Mouse (Mus musculus) CH12.LX (cell line): ENCODE data around the gene Itpr1. TPM values are rescaled to one million over a fixed set of nuclear protein-coding genes. Genes with fewer than 3 reads are reported as not detected.

ENCODE experiments used
- DNase-seq: peaks from one replicate; pipeline ENCODE4 v3.0.0-alpha.2; 2013; ENCODE audit errors: extremely low read depth
- H3K27ac ChIP-seq: 2 replicates; pipeline ENCODE4 v1.5.1; 2012; ENCODE audit warnings: low read depth, mild to moderate bottlenecking, control low read depth, moderate library complexity; ENCODE audit not compliant: insufficient read depth
- H3K27me3 ChIP-seq: replicated peaks from 2 replicates; pipeline ENCODE3; 2012; ENCODE audit warnings: inconsistent platforms
- H3K36me3 ChIP-seq, 2 experiments: replicated peaks in 1 of 2; 2 replicates each; pipeline versions ENCODE3 to v1.6.1; 2012; ENCODE audit warnings: inconsistent platforms in 1 of 2, low read length in 1 of 2, mild to moderate bottlenecking in 1 of 2, mixed read lengths in 1 of 2, moderate library complexity in 1 of 2; ENCODE audit not compliant: control insufficient read depth in 1 of 2, insufficient read depth in 1 of 2
- H3K4me1 ChIP-seq, 2 experiments: 2 replicates each; pipeline ENCODE4 v1.6.1; 2012; ENCODE audit warnings: inconsistent platforms in 1 of 2, moderate library complexity in 1 of 2; ENCODE audit not compliant: insufficient read depth in 2 of 2, control insufficient read depth in 1 of 2
- H3K4me2 ChIP-seq: 2 replicates; pipeline ENCODE4 v1.6.1; 2012; ENCODE audit warnings: low read depth, mild to moderate bottlenecking, control low read depth; ENCODE audit not compliant: poor library complexity, insufficient read depth, severe bottlenecking
- H3K4me3 ChIP-seq, 3 experiments: fragments of 150-350 bp in 1 of 3; sonication (generic) in 1 of 3; replicated peaks in 1 of 3; 2 replicates each; pipeline versions ENCODE3 to v1.5.1; 2011 to 2012; ENCODE audit warnings: low read depth in 2 of 3, low read length in 2 of 3, mild to moderate bottlenecking in 2 of 3, moderate library complexity in 2 of 3, control low read depth in 1 of 3, improper control_type of control experiment in 1 of 3, inconsistent platforms in 1 of 3, mixed read lengths in 1 of 3; ENCODE audit not compliant: poor library complexity in 1 of 3
- H3K79me2 ChIP-seq: replicated peaks from 2 replicates; pipeline ENCODE4 v1.6.1; 2012; ENCODE audit warnings: mild to moderate bottlenecking, moderate library complexity; ENCODE audit not compliant: control insufficient read depth, poor library complexity, insufficient read depth, severe bottlenecking; ENCODE audit errors: extremely low read depth
- H3K9ac ChIP-seq: 2 replicates; pipeline ENCODE4 v1.6.1; 2012; ENCODE audit warnings: low read depth, mild to moderate bottlenecking, control low read depth, moderate library complexity; ENCODE audit not compliant: insufficient read depth
- H3K9me3 ChIP-seq: replicated peaks from 2 replicates; pipeline ENCODE3; 2012; ENCODE audit warnings: low read length, inconsistent platforms, mixed read lengths
- BHLHE40 ChIP-seq: IDR thresholded peaks from 2 replicates; pipeline ENCODE4 v1.6.1; 2011; ENCODE audit warnings: mild to moderate bottlenecking, low read depth, low read length, improper control_type of control experiment
- ELF1 ChIP-seq: IDR thresholded peaks from 2 replicates; pipeline ENCODE4 v1.6.1; 2014; ENCODE audit warnings: low read depth, mild to moderate bottlenecking, inconsistent platforms, low read length, improper control_type of control experiment
- EP300 ChIP-seq: IDR thresholded peaks from 2 replicates; pipeline ENCODE4 v1.6.1; 2011; ENCODE audit warnings: low read length, improper control_type of control experiment
- ETS1 ChIP-seq: conservative IDR thresholded peaks from 2 replicates; pipeline ENCODE4 v1.6.1; 2012; ENCODE audit warnings: low read depth, mild to moderate bottlenecking, inconsistent platforms, low read length, improper control_type of control experiment, moderate library complexity
- GABPA ChIP-seq: IDR thresholded peaks from 2 replicates; pipeline ENCODE4 v1.6.1; 2012; ENCODE audit warnings: low read depth, low read length, improper control_type of control experiment, inconsistent platforms; ENCODE audit not compliant: insufficient replicate concordance
- IRF4 ChIP-seq: IDR thresholded peaks from 2 replicates; pipeline ENCODE4 v1.6.1; 2014; ENCODE audit warnings: low read depth, mild to moderate bottlenecking, inconsistent platforms, low read length, improper control_type of control experiment
- JUN ChIP-seq: IDR thresholded peaks from 2 replicates; pipeline ENCODE4 v1.6.1; 2011; ENCODE audit warnings: low read depth, mild to moderate bottlenecking, low read length, improper control_type of control experiment, moderate library complexity; ENCODE audit not compliant: insufficient read depth
- JUND ChIP-seq: conservative IDR thresholded peaks from 2 replicates; pipeline ENCODE4 v1.6.1; 2011; ENCODE audit warnings: low read depth, low read length, improper control_type of control experiment
- KAT2A ChIP-seq: IDR thresholded peaks from 2 replicates; pipeline ENCODE4 v1.6.1; 2012; ENCODE audit warnings: low read length, improper control_type of control experiment, inconsistent platforms; ENCODE audit not compliant: insufficient replicate concordance
- MAX ChIP-seq: IDR thresholded peaks from 2 replicates; pipeline ENCODE4 v1.6.1; 2011; ENCODE audit warnings: low read length, improper control_type of control experiment
- MAZ ChIP-seq: IDR thresholded peaks from 2 replicates; pipeline ENCODE4 v1.6.1; 2012; ENCODE audit warnings: low read depth, mild to moderate bottlenecking, inconsistent platforms, low read length, improper control_type of control experiment, moderate library complexity
- MEF2A ChIP-seq: IDR thresholded peaks from 2 replicates; pipeline ENCODE4 v1.6.1; 2014; ENCODE audit warnings: low read depth, mild to moderate bottlenecking, inconsistent platforms, low read length, improper control_type of control experiment, borderline replicate concordance
- MXI1 ChIP-seq: IDR thresholded peaks from 2 replicates; pipeline ENCODE4 v1.6.1; 2011; ENCODE audit warnings: mild to moderate bottlenecking, low read depth, low read length, improper control_type of control experiment
- MYC ChIP-seq: IDR thresholded peaks from 2 replicates; pipeline ENCODE4 v1.6.1; 2011; ENCODE audit warnings: low read depth, mild to moderate bottlenecking, improper control_type of control experiment, low read length
- NELFE ChIP-seq: IDR thresholded peaks from 2 replicates; pipeline ENCODE4 v1.6.1; 2011; ENCODE audit warnings: low read depth, low read length, improper control_type of control experiment
- RAD21 ChIP-seq: IDR thresholded peaks from 2 replicates; pipeline ENCODE4 v1.6.1; 2011; ENCODE audit warnings: low read depth, mild to moderate bottlenecking, low read length, improper control_type of control experiment, moderate library complexity
- RCOR1 ChIP-seq: conservative IDR thresholded peaks from 2 replicates; pipeline ENCODE4 v1.6.1; 2012; ENCODE audit warnings: low read depth, mild to moderate bottlenecking, inconsistent platforms, low read length, improper control_type of control experiment
- SIN3A ChIP-seq: IDR thresholded peaks from 2 replicates; pipeline ENCODE4 v1.6.1; 2012; ENCODE audit warnings: low read length, improper control_type of control experiment, inconsistent platforms
- TBP ChIP-seq: conservative IDR thresholded peaks from 2 replicates; pipeline ENCODE4 v1.6.1; 2011; ENCODE audit warnings: low read depth, low read length, improper control_type of control experiment
- UBTF ChIP-seq: IDR thresholded peaks from 2 replicates; pipeline ENCODE4 v1.6.1; 2012; ENCODE audit warnings: low read depth, mild to moderate bottlenecking, inconsistent platforms, low read length, improper control_type of control experiment, moderate library complexity
- USF1 ChIP-seq: IDR thresholded peaks from 2 replicates; pipeline ENCODE4 v1.6.1; 2014; ENCODE audit warnings: low read depth, mild to moderate bottlenecking, inconsistent platforms, low read length, improper control_type of control experiment
- USF2 ChIP-seq: conservative IDR thresholded peaks from 2 replicates; pipeline ENCODE4 v1.6.1; 2011; ENCODE audit warnings: low read depth, low read length, improper control_type of control experiment
- dilution Hi-C: fragments of 300-500 bp; cut with MboI; formaldehyde crosslinking; loops from 2 replicates; pipeline ENCODE4 v1.14.3; 2020; ENCODE audit warnings: low sequenced_read_pairs; ENCODE audit not compliant: extremely low pct_unique_long_range_greater_than_20kb, extremely low pct_ligation_motif_present
- in situ Hi-C: fragments of 300-500 bp; cut with MboI; formaldehyde crosslinking; loops from 3 replicates; pipeline ENCODE4 v1.14.3; 2019; ENCODE audit warnings: low sequenced_read_pairs, low pct_ligation_motif_present, low pct_unique_long_range_greater_than_20kb, mixed read lengths
- polyA plus RNA-seq: library from polyadenylated mRNA; unstranded; fragments of >175 nt; gene quantifications from 2 replicates; pipeline ENCODE4 v1.2.1, GENCODE M21; 2012; ENCODE audit warnings: low read depth; ENCODE audit not compliant: insufficient read length
- total RNA-seq, 2 experiments: library from RNA; depleted of rRNA; stranded (reverse); fragments of 300-350 nt in 1 of 2; fragments of >200 nt in 1 of 2; gene quantifications; 2 replicates each; pipeline ENCODE4 v1.2.3; 2012 to 2014

Itpr1 gene
- total and polyA plus RNA-seq, 3 experiments, result 42.8 to 73.1 (median 53.4) TPM

DNA sequence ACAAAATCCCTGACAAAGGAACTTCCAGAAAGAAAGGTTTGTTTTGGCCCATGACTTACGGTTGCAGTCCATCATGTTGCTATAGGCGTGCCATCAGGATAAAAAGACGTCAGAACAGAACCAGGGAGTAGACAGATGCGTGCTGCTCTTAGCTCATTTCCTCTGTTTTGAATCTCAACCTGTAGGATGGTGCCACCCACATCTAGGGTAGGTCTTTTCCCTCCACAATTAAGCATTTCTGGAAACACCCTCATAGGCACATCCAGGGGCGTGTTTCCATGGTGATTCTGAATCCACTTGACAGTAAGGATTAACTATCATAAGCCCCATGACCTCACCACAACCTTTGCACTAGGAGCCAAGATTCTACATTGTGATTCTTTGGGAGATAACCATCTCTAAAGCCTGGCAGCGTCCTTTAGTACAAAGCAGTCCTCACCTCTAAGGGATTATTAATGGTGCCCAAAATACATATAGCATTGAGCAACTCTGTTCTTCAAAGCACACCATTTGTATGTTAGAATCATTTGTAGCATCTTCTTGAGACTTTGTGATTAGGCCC lies 111.6 kb downstream of the Itpr1 start:
- Histone ChIP-seq H3K79me2 (peaks cover 14% of the 10 kb centered on the region), H3K4me2 (no peak overlapping the region; the same call in 1 of the 2 replicates), H3K36me3 (peaks cover 0 to 25% of the 10 kb centered on the region in 2 experiments), H3K9ac (peak overlapping the region; percentile 60; the same call in 1 of the 2 replicates), H3K9me3 (no peaks in the 10 kb centered on the region)
- dilution Hi-C loops, result no loop called here
- no peak for DNase-seq
- TF ChIP-seq JUND (no peak), ETS1 (0 out of 2 replicates have a peak, but pooled peaks have one; percentile 8), UBTF (no peak)
- TF ChIP-seq, all 38 proteins: peak for 1
- no peaks in the 10 kb centered on the region for H3K27me3 ChIP-seq
- H3K27ac ChIP-seq, result peak overlapping the region; percentile 5; the same call in 1 of the 2 replicates
- H3K4me3 ChIP-seq, result no peak overlapping the region
- in situ Hi-C loops, result loop anchor here (10.0 kb wide), 1 partner anchor 100 kb away; no protein-coding TSS in a partner anchor
- H3K4me1 ChIP-seq, result peaks cover 19 to 55% of the 10 kb centered on the region in 2 experiments

DNA sequence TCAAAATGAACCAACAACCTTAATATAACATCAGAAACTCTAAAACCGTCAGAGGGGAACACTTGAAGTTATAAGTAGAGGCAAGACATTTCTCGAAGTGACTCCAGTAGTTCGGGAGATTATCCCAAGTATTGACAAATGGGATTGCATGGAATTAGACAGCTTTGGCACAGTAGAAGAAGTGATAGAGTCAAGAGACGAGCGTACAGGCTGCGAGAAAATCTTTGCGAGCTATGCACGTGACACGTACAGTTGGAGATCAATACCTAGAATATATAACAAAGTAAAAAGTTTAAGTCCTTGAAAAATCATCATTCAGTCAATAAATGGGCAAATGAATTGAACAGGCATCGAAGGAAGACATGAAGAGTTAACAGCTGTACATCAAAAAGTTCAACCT lies 112.5 kb downstream of the Itpr1 start:
- no peaks in the 10 kb centered on the region for H3K9me3 ChIP-seq
- peak overlapping the region; percentile 93 for H3K4me2 ChIP-seq
- dilution Hi-C loops, result no loop called here
- no peak for DNase-seq
- no peaks in the 10 kb centered on the region for H3K27me3 ChIP-seq
- H3K36me3 ChIP-seq, result peaks cover 0 to 28% of the 10 kb centered on the region in 2 experiments
- TF ChIP-seq BHLHE40 (peak; percentile 65), MXI1 (no peak), ELF1 (no peak), TBP (0 out of 2 replicates have a peak, but pooled peaks have one; percentile 25), RAD21 (no peak)
- H3K79me2 ChIP-seq, result peaks cover 14% of the 10 kb centered on the region
- no peak overlapping the region for H3K4me3 ChIP-seq
- peaks cover 20 to 64% of the 10 kb centered on the region in 2 experiments for H3K4me1 ChIP-seq
- in situ Hi-C loops, result loop anchor here (10.0 kb wide), 1 partner anchor 101 kb away; no protein-coding TSS in a partner anchor
- H3K27ac ChIP-seq, result peak overlapping the region; percentile 70; the same call in 1 of the 2 replicates
- H3K9ac ChIP-seq, result peak overlapping the region; percentile 60

DNA sequence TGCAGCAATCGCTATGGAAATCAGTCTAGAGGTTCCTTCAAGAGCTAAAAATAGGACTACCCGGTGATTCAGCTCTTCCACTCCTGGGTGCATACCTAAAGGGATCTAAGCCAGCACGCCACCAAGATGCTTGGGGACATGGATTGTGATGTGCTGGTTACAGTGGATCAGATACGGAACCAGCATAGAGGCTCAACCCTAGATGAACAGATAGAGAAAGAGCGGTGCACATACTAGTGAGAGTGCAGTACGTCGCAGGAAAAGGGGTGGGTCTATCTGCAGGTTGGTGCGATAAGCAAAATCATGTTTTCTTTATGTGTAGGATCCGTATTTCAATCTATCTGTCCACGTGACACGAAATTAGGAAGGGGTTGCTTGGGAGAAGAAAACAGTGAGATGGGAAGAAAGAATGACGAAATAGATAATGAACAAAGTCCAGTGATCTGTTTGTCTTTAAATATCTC lies 113.1 kb downstream of the Itpr1 start:
- in situ Hi-C loops (loop anchor here (10.0 kb wide), 1 partner anchor 101 kb away; no protein-coding TSS in a partner anchor), dilution Hi-C loops (no loop called here)
- peak overlapping the region; percentile 60 for H3K9ac ChIP-seq
- H3K27ac ChIP-seq, result peak overlapping the region; percentile 70
- no peaks in the 10 kb centered on the region for H3K27me3 ChIP-seq
- peaks cover 14% of the 10 kb centered on the region for H3K79me2 ChIP-seq
- peak overlapping the region; percentile 26 to 52 (median 37) for H3K4me3 ChIP-seq
- peaks cover 22 to 69% of the 10 kb centered on the region in 2 experiments for H3K4me1 ChIP-seq
- TF ChIP-seq SIN3A (peak; percentile 33; the same call in 1 of the 2 replicates), KAT2A (no peak), RAD21 (no peak), MXI1 (peak; percentile 68; the same call in 1 of the 2 replicates), IRF4 (peak; percentile 63; the same call in 1 of the 2 replicates), USF2 (peak; percentile 60), ETS1 (peak; percentile 82), GABPA (no peak), MAZ (0 out of 2 replicates have a peak, but pooled peaks have one; percentile 49), RCOR1 (no peak), JUND (peak; percentile 78), EP300 (peak; percentile 73), NELFE (no peak), MEF2A (peak; percentile 97), USF1 (peak; percentile 46), BHLHE40 (0 out of 2 replicates have a peak, but pooled peaks have one; percentile 55), MAX (peak; percentile 61), MYC (peak; percentile 56; the same call in 1 of the 2 replicates), JUN (peak; percentile 30)
- DNase-seq, result peak; percentile 75
- peaks cover 0 to 30% of the 10 kb centered on the region in 2 experiments for H3K36me3 ChIP-seq
- H3K4me2 ChIP-seq, result peak overlapping the region; percentile 93
- H3K9me3 ChIP-seq, result no peaks in the 10 kb centered on the region
